Mouse (Mus musculus) ovary, postnatal 10 days (tissue): ENCODE measurements around the gene Myrip.
A peak's percentile ranks its signal among the peaks of the same experiment; 100 is the strongest.
"Not testable (repeated sequence)": the region's sequence is repeated elsewhere in the genome, so short reads cannot be mapped to it uniquely, and the experiment has no call there.

Experiments used
- DNase-seq: peaks from one replicate; pipeline ENCODE4 v3.0.0; 2022; ENCODE audit warnings: low spot score

Gene Myrip

GRCm38 (mm10) chr9:120301213-120301612 is at the start of gene Myrip:
Myrip (plus strand) TSS chr9:120301513.
- DNase-seq: not testable (repeated sequence)

- DNase-seq: no peak
Measured at GRCm38 (mm10) chr9:120259805-120260204, 41.5 kb upstream of the Myrip start.

GRCm38 (mm10) chr9:120263994-120264393 is 37.3 kb upstream of the Myrip start:
- DNase-seq: no peak

- no peak for DNase-seq
Measured at GRCm38 (mm10) chr9:120273083-120273482, 28.2 kb upstream of the Myrip start.

GRCm38 (mm10) chr9:120275226-120275625 is 26.1 kb upstream of the Myrip start:
- DNase-seq: no peak

- no peak for DNase-seq
Measured at GRCm38 (mm10) chr9:120281147-120281546, 20.2 kb upstream of the Myrip start.

GRCm38 (mm10) chr9:120282461-120283047 is 18.8 kb upstream of the Myrip start:
- DNase-seq: no peak

- no peak for DNase-seq
Measured at GRCm38 (mm10) chr9:120283556-120283955, 17.8 kb upstream of the Myrip start.

- no peak for DNase-seq
Measured at GRCm38 (mm10) chr9:120288011-120288410, 13.3 kb upstream of the Myrip start.

GRCm38 (mm10) chr9:120290375-120290774 is 10.9 kb upstream of the Myrip start:
- DNase-seq: no peak

- no peak for DNase-seq
Measured at GRCm38 (mm10) chr9:120292488-120292887, 8.8 kb upstream of the Myrip start.

- no peak for DNase-seq
Measured at GRCm38 (mm10) chr9:120295527-120295926, 5.8 kb upstream of the Myrip start.

GRCm38 (mm10) chr9:120296938-120297337 is 4.4 kb upstream of the Myrip start:
- no peak for DNase-seq

- DNase-seq: no peak
Measured at GRCm38 (mm10) chr9:120299429-120299828, 1.9 kb upstream of the Myrip start.

GRCm38 (mm10) chr9:120302980-120303452 is 1.7 kb downstream of the Myrip start:
- DNase-seq: no peak

- peak; percentile 2 for DNase-seq
Measured at GRCm38 (mm10) chr9:120303453-120304299, 2.4 kb downstream of the Myrip start.

GRCm38 (mm10) chr9:120304300-120305137 is 3.2 kb downstream of the Myrip start:
- DNase-seq: peak; percentile 2

GRCm38 (mm10) chr9:120315171-120315570 is 13.9 kb downstream of the Myrip start:
- DNase-seq: no peak

- no peak for DNase-seq
Measured at GRCm38 (mm10) chr9:120319099-120319498, 17.8 kb downstream of the Myrip start.

GRCm38 (mm10) chr9:120320573-120320972 is 19.3 kb downstream of the Myrip start:
- no peak for DNase-seq

GRCm38 (mm10) chr9:120322702-120323426 is 21.6 kb downstream of the Myrip start:
- no peak for DNase-seq

GRCm38 (mm10) chr9:120331048-120331447 is 29.7 kb downstream of the Myrip start:
- DNase-seq: not testable (repeated sequence)
